Mouse (Mus musculus): ENCODE results near the gene March7. TPM values are rescaled to one million over a fixed set of nuclear protein-coding genes. Genes with fewer than 3 reads are reported as not detected.

March7 gene
- polyA plus RNA-seq, 1 experiment from 2014 or later = 16.5 TPM

DNA sequence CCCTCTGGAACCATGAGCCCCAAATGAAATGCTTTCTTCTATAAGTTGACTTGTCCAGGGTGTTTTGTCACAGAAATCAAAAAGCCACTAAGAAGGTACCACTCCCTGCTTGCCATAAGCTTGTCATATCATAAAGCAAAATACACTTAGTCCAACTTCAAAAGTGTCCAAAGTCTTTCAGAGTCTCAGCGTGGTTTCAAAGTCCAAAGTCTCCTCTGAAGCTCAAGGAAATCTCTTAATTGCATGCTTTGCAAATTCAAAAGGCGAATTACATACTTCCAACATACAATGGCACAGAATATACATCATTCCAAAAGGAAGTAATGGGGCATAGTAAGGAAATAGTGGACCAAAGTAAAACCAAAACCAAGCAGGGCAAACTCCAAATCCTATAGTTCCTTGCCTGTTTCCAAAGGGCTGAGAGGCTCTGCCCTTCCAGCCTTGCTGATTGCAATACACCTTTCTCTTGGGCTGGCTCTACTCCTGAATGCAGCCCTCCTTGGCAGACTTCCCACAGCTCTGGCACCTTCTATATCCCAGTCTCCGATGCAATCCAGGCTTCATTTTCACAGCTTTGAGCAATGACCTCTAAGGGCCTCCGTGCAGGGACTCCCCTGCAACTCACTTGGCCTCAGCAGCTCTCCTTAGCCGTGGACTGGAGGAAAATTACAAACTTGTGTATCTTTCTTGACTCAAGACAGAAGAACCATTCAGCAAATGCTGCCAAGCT, 51.1 kb downstream of the March7 start:
- Histone ChIP-seq H3K27ac (ENCODE audit: low read depth) (no peak overlapping the region), H3K36me3 (replicated peaks; ENCODE audit: insufficient read depth, low read length) (peaks cover 18% of the 10 kb centered on the region), H3K27me3 (ENCODE audit: insufficient read depth, low read length) (no peaks in the 10 kb centered on the region), H3K9me3 (ENCODE audit: low read length) (no peaks in the 10 kb centered on the region), H3K4me1 (ENCODE audit: insufficient read depth) (no peaks in the 10 kb centered on the region), H3K9ac (replicated peaks) (no peak overlapping the region), H3K4me3 (ENCODE audit: low read depth, low read length) (no peak overlapping the region), H3K4me2 (ENCODE audit: low read depth, low read length) (no peak overlapping the region)
- ATAC-seq (no peak), DNase-seq (no peak)
- TF ChIP-seq EP300 (IDR thresholded peaks at IDR 0.05; ENCODE audit: low read depth) (no peak), CTCF (IDR thresholded peaks at IDR 0.05; ENCODE audit: low read depth) (no peak)
- WGBS (ENCODE audit: insufficient replicate concordance) = 76% methylated on average over 5 of the region's 5 CpGs

DNA sequence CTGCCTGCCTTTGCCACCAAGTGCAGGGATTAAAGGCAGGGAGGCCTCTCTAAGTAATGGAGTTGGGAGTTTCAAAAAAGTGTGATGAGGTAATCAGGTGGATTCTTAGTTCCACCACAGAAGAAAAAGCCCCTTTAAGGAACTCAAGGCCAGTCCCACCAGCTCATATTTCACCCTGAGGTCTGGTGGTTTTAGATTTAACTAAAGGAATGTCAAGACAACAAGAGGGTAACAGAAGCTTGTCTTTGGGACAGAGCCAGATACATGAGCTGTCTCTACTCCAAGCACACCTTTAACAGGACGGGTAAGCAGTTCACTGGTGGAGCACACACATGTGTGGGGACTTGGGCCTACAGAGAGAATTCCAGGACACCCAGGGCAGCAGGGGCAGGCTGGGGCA, 57.9 kb downstream of the March7 start:
- ATAC-seq = no peak

DNA sequence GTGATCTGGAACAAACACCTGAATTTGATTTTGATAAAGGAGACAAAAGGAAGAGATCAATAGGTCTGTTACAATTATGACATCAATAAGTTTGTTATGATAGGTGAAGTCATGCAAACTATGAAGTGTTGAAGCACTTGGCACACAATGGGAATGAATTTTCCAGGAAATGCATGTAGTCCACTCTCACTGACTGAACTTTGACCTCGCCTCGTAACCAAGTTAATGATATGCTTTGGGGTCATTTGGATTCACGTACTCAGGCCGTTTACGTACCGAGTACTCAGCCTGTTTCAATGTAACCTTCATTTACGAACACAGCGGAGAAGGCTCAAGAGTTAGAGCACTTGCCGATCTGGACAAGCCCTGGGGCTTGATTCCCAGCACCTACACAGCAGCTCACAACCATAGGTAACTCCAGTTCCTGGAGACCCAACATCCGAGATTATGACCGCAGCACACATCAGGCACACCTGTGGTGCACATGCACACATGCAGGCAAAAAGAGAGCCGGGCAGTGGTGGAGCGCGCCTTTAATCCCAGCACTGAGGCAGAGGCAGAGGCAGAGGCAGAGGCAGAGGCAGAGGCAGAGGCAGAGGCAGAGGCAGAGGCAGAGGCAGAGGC, 60.3 kb downstream of the March7 start:
- Histone ChIP-seq H3K9me3 (ENCODE audit: low read length) (no peaks in the 10 kb centered on the region), H3K36me3 (replicated peaks; ENCODE audit: insufficient read depth, low read length) (peaks cover 9% of the 10 kb centered on the region), H3K27me3 (ENCODE audit: insufficient read depth, low read length) (no peaks in the 10 kb centered on the region), H3K4me2 (ENCODE audit: low read depth, low read length) (no peak overlapping the region), H3K4me1 (ENCODE audit: insufficient read depth) (peaks cover 3% of the 10 kb centered on the region), H3K9ac (replicated peaks) (no peak overlapping the region), H3K4me3 (ENCODE audit: low read depth, low read length) (no peak overlapping the region), H3K27ac (ENCODE audit: low read depth) (peak overlapping the region; percentile 82)
- DNase-seq (peak; percentile 40), ATAC-seq (peak; percentile 95)
- 76% methylated on average over 14 of the region's 14 CpGs for WGBS (ENCODE audit: insufficient replicate concordance)
- TF ChIP-seq EP300 (IDR thresholded peaks at IDR 0.05; ENCODE audit: low read depth) (peak; percentile 43; the same call in 1 of the 2 replicates), CTCF (IDR thresholded peaks at IDR 0.05; ENCODE audit: low read depth) (no peak)

More for the DNA sequence above, 57.9 kb downstream of the March7 start:
- Histone ChIP-seq H3K4me1 (ENCODE audit: insufficient read depth) (peaks cover 3% of the 10 kb centered on the region), H3K27me3 (ENCODE audit: insufficient read depth, low read length) (no peaks in the 10 kb centered on the region), H3K9ac (replicated peaks) (no peak overlapping the region), H3K4me2 (ENCODE audit: low read depth, low read length) (no peak overlapping the region), H3K27ac (ENCODE audit: low read depth) (no peak overlapping the region), H3K36me3 (replicated peaks; ENCODE audit: insufficient read depth, low read length) (peaks cover 12% of the 10 kb centered on the region; the same call in 1 of the 2 replicates), H3K4me3 (ENCODE audit: low read depth, low read length) (no peak overlapping the region), H3K9me3 (ENCODE audit: low read length) (no peaks in the 10 kb centered on the region)
- no peak for DNase-seq
- TF ChIP-seq CTCF (IDR thresholded peaks at IDR 0.05; ENCODE audit: low read depth) (no peak), EP300 (IDR thresholded peaks at IDR 0.05; ENCODE audit: low read depth) (no peak)
- 69% methylated on average over 1 of the region's 1 CpGs for WGBS (ENCODE audit: insufficient replicate concordance)

DNA sequence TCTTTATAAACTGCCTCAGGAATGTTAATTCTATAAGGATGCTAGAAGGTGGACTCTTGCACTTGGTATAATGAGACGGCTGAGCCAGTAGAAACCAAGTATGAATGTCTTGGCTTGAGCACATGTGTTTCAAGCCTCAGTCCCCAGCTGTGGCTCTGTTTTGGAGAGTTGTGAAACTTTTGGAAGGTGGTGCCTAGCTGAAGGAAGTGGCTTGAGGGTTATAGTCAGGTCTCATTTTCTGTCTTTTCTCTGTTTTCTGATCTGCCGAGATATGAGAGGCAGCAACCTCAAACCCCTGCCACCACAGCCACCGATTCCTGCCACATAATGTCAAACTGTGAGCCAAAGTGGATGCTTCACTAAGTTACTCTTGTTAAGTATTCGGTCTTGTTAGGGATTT, 68.9 kb downstream of the March7 start:
- H3K27ac ChIP-seq (ENCODE audit: low read depth) = no peak overlapping the region
- no peak overlapping the region for H3K9ac ChIP-seq (replicated peaks)
- ATAC-seq = no peak
- TF ChIP-seq CTCF (IDR thresholded peaks at IDR 0.05; ENCODE audit: low read depth) (no peak), EP300 (IDR thresholded peaks at IDR 0.05; ENCODE audit: low read depth) (no peak)
- H3K36me3 ChIP-seq (replicated peaks; ENCODE audit: insufficient read depth, low read length) = peaks cover 8% of the 10 kb centered on the region
- 45% methylated on average over 4 of the region's 4 CpGs for WGBS (ENCODE audit: insufficient replicate concordance)
- H3K4me3 ChIP-seq (ENCODE audit: low read depth, low read length) = no peak overlapping the region
- no peak for DNase-seq
- H3K27me3 ChIP-seq (ENCODE audit: insufficient read depth, low read length) = no peaks in the 10 kb centered on the region
- H3K9me3 ChIP-seq (ENCODE audit: low read length) = no peaks in the 10 kb centered on the region
- no peaks in the 10 kb centered on the region; the same call in 1 of the 2 replicates for H3K4me1 ChIP-seq (ENCODE audit: insufficient read depth)
- no peak overlapping the region for H3K4me2 ChIP-seq (ENCODE audit: low read depth, low read length)

DNA sequence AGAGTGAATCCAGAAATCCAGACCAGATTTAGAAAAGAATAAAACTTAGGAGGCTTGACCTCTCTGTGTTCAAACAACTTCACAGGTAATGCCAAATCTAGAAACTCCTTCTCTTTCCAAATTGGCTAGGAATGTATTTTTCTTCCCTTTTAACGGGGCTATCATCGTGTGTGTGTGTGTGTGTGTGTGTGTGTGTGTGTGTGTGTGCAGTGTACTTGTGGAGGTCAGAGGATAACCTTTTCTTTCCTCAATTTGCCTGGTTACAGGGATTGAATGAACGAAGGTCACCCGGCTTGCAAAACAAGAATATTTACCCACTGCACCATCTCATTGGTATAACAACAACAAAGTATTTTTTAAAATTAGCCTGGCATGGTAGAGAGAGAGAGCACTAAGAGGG, 72.9 kb downstream of the March7 start:
- 43% methylated on average over 4 of the region's 4 CpGs for WGBS (ENCODE audit: insufficient replicate concordance)
- DNase-seq = no peak
- H3K4me1 ChIP-seq (ENCODE audit: insufficient read depth) = peaks cover 9% of the 10 kb centered on the region; the same call in 1 of the 2 replicates
- peak overlapping the region; percentile 96 for H3K27ac ChIP-seq (ENCODE audit: low read depth)
- no peaks in the 10 kb centered on the region for H3K27me3 ChIP-seq (ENCODE audit: insufficient read depth, low read length)
- H3K9ac ChIP-seq (replicated peaks) = peak overlapping the region; percentile 69
- no peak for TF ChIP-seq EP300 (IDR thresholded peaks at IDR 0.05; ENCODE audit: low read depth)
- TF ChIP-seq CTCF (IDR thresholded peaks at IDR 0.05; ENCODE audit: low read depth) = no peak
- H3K4me2 ChIP-seq (ENCODE audit: low read depth, low read length) = peak overlapping the region; percentile 73
- H3K9me3 ChIP-seq (ENCODE audit: low read length) = no peaks in the 10 kb centered on the region
- peaks cover 8% of the 10 kb centered on the region; the same call in 1 of the 2 replicates for H3K36me3 ChIP-seq (replicated peaks; ENCODE audit: insufficient read depth, low read length)
- H3K4me3 ChIP-seq (ENCODE audit: low read depth, low read length) = peak overlapping the region; percentile 50
- ATAC-seq = no peak

DNA sequence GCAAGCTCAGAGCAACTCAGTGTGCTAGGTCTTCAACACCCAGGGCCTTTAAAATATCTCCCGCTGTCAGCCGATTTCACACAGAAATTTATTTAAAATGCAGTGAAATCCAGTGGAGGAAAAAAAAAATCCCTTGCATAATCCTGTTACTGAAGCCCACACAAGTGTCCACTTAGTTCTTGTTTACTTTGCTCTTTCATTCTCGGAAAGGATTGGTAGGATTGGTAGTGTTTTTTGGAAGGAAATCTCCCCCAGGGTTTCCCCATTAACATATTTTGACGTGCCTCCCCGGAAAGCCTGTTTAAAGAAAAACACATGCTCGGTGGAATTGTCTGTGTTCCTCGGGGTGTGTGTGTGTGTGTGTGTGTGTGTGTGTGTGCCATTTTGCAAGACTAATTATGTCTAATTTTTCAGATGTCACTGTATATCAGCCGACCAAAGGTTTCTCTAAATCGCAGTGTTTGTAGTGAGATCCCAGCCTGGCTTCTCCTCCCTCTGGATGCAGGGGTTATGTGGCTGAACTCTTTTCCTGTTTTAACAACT, 73.6 kb downstream of the March7 start:
- H3K4me2 ChIP-seq (ENCODE audit: low read depth, low read length) = peak overlapping the region; percentile 73
- peak overlapping the region; percentile 96 for H3K27ac ChIP-seq (ENCODE audit: low read depth)
- H3K4me1 ChIP-seq (ENCODE audit: insufficient read depth) = peaks cover 9% of the 10 kb centered on the region; the same call in 1 of the 2 replicates
- TF ChIP-seq EP300 (IDR thresholded peaks at IDR 0.05; ENCODE audit: low read depth) (no peak), CTCF (IDR thresholded peaks at IDR 0.05; ENCODE audit: low read depth) (no peak)
- ATAC-seq (no peak), DNase-seq (no peak)
- no peaks in the 10 kb centered on the region for H3K27me3 ChIP-seq (ENCODE audit: insufficient read depth, low read length)
- peak overlapping the region; percentile 69 for H3K9ac ChIP-seq (replicated peaks)
- peaks cover 8% of the 10 kb centered on the region; the same call in 1 of the 2 replicates for H3K36me3 ChIP-seq (replicated peaks; ENCODE audit: insufficient read depth, low read length)
- H3K4me3 ChIP-seq (ENCODE audit: low read depth, low read length) = peak overlapping the region; percentile 50
- WGBS (ENCODE audit: insufficient replicate concordance) = 18% methylated on average over 9 of the region's 9 CpGs
- no peaks in the 10 kb centered on the region for H3K9me3 ChIP-seq (ENCODE audit: low read length)
